Mouse (Mus musculus) cerebellum, adult 8-10 months (tissue): Measurements from ENCODE around the gene Gm9758.
"Not testable (repeated sequence)": the region's sequence is repeated elsewhere in the genome, so short reads cannot be mapped to it uniquely, and the experiment has no call there.

ENCODE experiments used
- DNase-seq: peaks from one replicate; pipeline ENCODE4 v3.0.0; 2022

The Gm9758 gene

GRCm38 (mm10) chr5:14914799-14915198 is at the start of gene Gm9758:
Gene Gm9758, minus strand, starts transcription at chr5:14914899.
- DNase-seq = not testable (repeated sequence)

- DNase-seq = not testable (repeated sequence)
Observed at GRCm38 (mm10) chr5:14963821-14964220, 49.1 kb upstream of the Gm9758 start.

- DNase-seq = not testable (repeated sequence)
Observed at GRCm38 (mm10) chr5:14961502-14961901, 46.8 kb upstream of the Gm9758 start.

GRCm38 (mm10) chr5:14955928-14956706 is 41.4 kb upstream of the Gm9758 start:
- not testable (repeated sequence) for DNase-seq

- not testable (repeated sequence) for DNase-seq
Observed at GRCm38 (mm10) chr5:14953587-14953986, 38.9 kb upstream of the Gm9758 start.

GRCm38 (mm10) chr5:14952749-14953148 is 38.0 kb upstream of the Gm9758 start:
- not testable (repeated sequence) for DNase-seq

GRCm38 (mm10) chr5:14951822-14952221 is 37.1 kb upstream of the Gm9758 start:
- DNase-seq = not testable (repeated sequence)

GRCm38 (mm10) chr5:14947482-14948198 is 32.9 kb upstream of the Gm9758 start:
- DNase-seq = not testable (repeated sequence)

- not testable (repeated sequence) for DNase-seq
Observed at GRCm38 (mm10) chr5:14945524-14945923, 30.8 kb upstream of the Gm9758 start.

- not testable (repeated sequence) for DNase-seq
Observed at GRCm38 (mm10) chr5:14941043-14941442, 26.3 kb upstream of the Gm9758 start.

GRCm38 (mm10) chr5:14938329-14938728 is 23.6 kb upstream of the Gm9758 start, which contains the start of gene Speer4e:
Gene Speer4e, minus strand, starts transcription at chr5:14938429.
- DNase-seq = not testable (repeated sequence)

- DNase-seq = not testable (repeated sequence)
Observed at GRCm38 (mm10) chr5:14933721-14934120, 19.0 kb upstream of the Gm9758 start.

GRCm38 (mm10) chr5:14927047-14927446 is 12.3 kb upstream of the Gm9758 start:
- DNase-seq = not testable (repeated sequence)

GRCm38 (mm10) chr5:14914361-14914760 is 338 bp downstream of the Gm9758 start:
- DNase-seq = not testable (repeated sequence)

- DNase-seq = not testable (repeated sequence)
Observed at GRCm38 (mm10) chr5:14903539-14903938, 11.2 kb downstream of the Gm9758 start.

- DNase-seq = no peak
Observed at GRCm38 (mm10) chr5:14892242-14892641, 22.5 kb downstream of the Gm9758 start.

- DNase-seq = not testable (repeated sequence)
Observed at GRCm38 (mm10) chr5:14885291-14885690, 29.4 kb downstream of the Gm9758 start.
